Mouse (Mus musculus): ENCODE data around the gene Rac1. TPM values are rescaled to one million over a fixed set of nuclear protein-coding genes. Genes with fewer than 3 reads are reported as not detected.
A peak's percentile ranks its signal among the peaks of the same experiment; 100 is the strongest.
"Not testable (repeated sequence)": the region's sequence is repeated elsewhere in the genome, so short reads cannot be mapped to it uniquely, and the experiment has no call there.

Gene Rac1
- polyA plus RNA-seq, 1 experiment from 2014 or later, result 322 TPM

- Histone ChIP-seq H3K4me1 (replicated peaks) (peaks cover 28% of the 10 kb centered on the region), H3K9ac (no peak overlapping the region), H3K9me3 (replicated peaks) (no peaks in the 10 kb centered on the region), H3K36me3 (0 out of 2 replicates have a peak, but pooled peaks cover 3% of the 10 kb centered on the region), H3K27ac (no peak overlapping the region), H3K4me2 (no peak overlapping the region), H3K27me3 (no peaks in the 10 kb centered on the region), H3K4me3 (no peak overlapping the region)
- ATAC-seq (replicated peaks; ENCODE audit: insufficient number of reproducible peaks, insufficient read depth, low FRiP score, low read depth), result no peak
- 81% methylated on average over 6 of the region's 6 CpGs for WGBS
Measured at GRCm38 (mm10) chr5:143552911-143553310, 25.1 kb upstream of the Rac1 start.

- H3K9ac ChIP-seq, result peak overlapping the region; percentile 80
- H3K9me3 ChIP-seq (replicated peaks); H3K27me3 ChIP-seq; H3K36me3 ChIP-seq: not testable (repeated sequence)
- H3K4me1 ChIP-seq (replicated peaks), result peaks cover 22% of the 10 kb centered on the region
- under 1% methylated on average over 14 of the region's 28 CpGs for WGBS
- peak overlapping the region; percentile 72 for H3K4me3 ChIP-seq
- H3K27ac ChIP-seq, result peak overlapping the region; percentile 73
- peak overlapping the region; percentile 93 for H3K4me2 ChIP-seq
- ATAC-seq (replicated peaks; ENCODE audit: insufficient number of reproducible peaks, insufficient read depth, low FRiP score, low read depth), result 0 out of 2 replicates have a peak, but pooled peaks have one; percentile 16
Measured at GRCm38 (mm10) chr5:143548922-143549321, 21.1 kb upstream of the Rac1 start.

- WGBS, result under 1% methylated on average over 37 of the region's 37 CpGs
- ATAC-seq (replicated peaks; ENCODE audit: insufficient number of reproducible peaks, insufficient read depth, low FRiP score, low read depth), result peak; percentile 92
Measured at GRCm38 (mm10) chr5:143548401-143548846, 20.6 kb upstream of the Rac1 start.

GRCm38 (mm10) chr5:143547866-143548265 lies 20.0 kb upstream of the Rac1 start:
- WGBS, result 52% methylated on average over 10 of the region's 10 CpGs
- ATAC-seq (replicated peaks; ENCODE audit: insufficient number of reproducible peaks, insufficient read depth, low FRiP score, low read depth), result no peak
- Histone ChIP-seq H3K4me3 (0 out of 2 replicates have a peak overlapping the region, but pooled peaks have one; percentile 72), H3K27me3 (no peaks in the 10 kb centered on the region), H3K9me3 (replicated peaks) (no peaks in the 10 kb centered on the region), H3K4me1 (replicated peaks) (peaks cover 21% of the 10 kb centered on the region), H3K4me2 (peak overlapping the region; percentile 93), H3K27ac (peak overlapping the region; percentile 77), H3K36me3 (0 out of 2 replicates have a peak, but pooled peaks cover 3% of the 10 kb centered on the region), H3K9ac (no peak overlapping the region)

More at GRCm38 (mm10) chr5:143548401-143548846, 20.6 kb upstream of the Rac1 start:
- H3K27me3 ChIP-seq, result no peaks in the 10 kb centered on the region
- H3K9ac ChIP-seq, result peak overlapping the region; percentile 80
- peak overlapping the region; percentile 77 for H3K27ac ChIP-seq
- H3K4me2 ChIP-seq, result peak overlapping the region; percentile 93
- peak overlapping the region; percentile 72 for H3K4me3 ChIP-seq
- H3K9me3 ChIP-seq (replicated peaks), result no peaks in the 10 kb centered on the region
- 0 out of 2 replicates have a peak, but pooled peaks cover 3% of the 10 kb centered on the region for H3K36me3 ChIP-seq
- peaks cover 21% of the 10 kb centered on the region for H3K4me1 ChIP-seq (replicated peaks)

- no peaks in the 10 kb centered on the region for H3K36me3 ChIP-seq
- 4% methylated on average over 11 of the region's 11 CpGs for WGBS
- peak overlapping the region; percentile 31; the same call in 1 of the 2 replicates for H3K4me2 ChIP-seq
- no peak overlapping the region for H3K27ac ChIP-seq
- peaks cover 21% of the 10 kb centered on the region for H3K4me1 ChIP-seq (replicated peaks)
- H3K9me3 ChIP-seq (replicated peaks), result no peaks in the 10 kb centered on the region
- H3K27me3 ChIP-seq, result no peaks in the 10 kb centered on the region
- 0 out of 2 replicates have a peak overlapping the region, but pooled peaks have one; percentile 1 for H3K4me3 ChIP-seq
- no peak overlapping the region for H3K9ac ChIP-seq
- ATAC-seq (replicated peaks; ENCODE audit: insufficient number of reproducible peaks, insufficient read depth, low FRiP score, low read depth), result no peak
Measured at GRCm38 (mm10) chr5:143547384-143547783, 19.5 kb upstream of the Rac1 start.

GRCm38 (mm10) chr5:143539111-143539510 lies 11.3 kb upstream of the Rac1 start:
- H3K4me1 ChIP-seq (replicated peaks), result no peaks in the 10 kb centered on the region
- H3K27ac ChIP-seq, result no peak overlapping the region
- no peaks in the 10 kb centered on the region for H3K36me3 ChIP-seq
- 67% methylated on average over 8 of the region's 8 CpGs for WGBS
- no peak for ATAC-seq (replicated peaks; ENCODE audit: insufficient number of reproducible peaks, insufficient read depth, low FRiP score, low read depth)
- H3K27me3 ChIP-seq, result no peaks in the 10 kb centered on the region
- no peak overlapping the region for H3K9ac ChIP-seq
- no peaks in the 10 kb centered on the region for H3K9me3 ChIP-seq (replicated peaks)
- no peak overlapping the region for H3K4me2 ChIP-seq
- H3K4me3 ChIP-seq, result no peak overlapping the region

- Histone ChIP-seq H3K36me3 (no peaks in the 10 kb centered on the region), H3K9me3 (replicated peaks) (no peaks in the 10 kb centered on the region), H3K4me1 (replicated peaks) (no peaks in the 10 kb centered on the region), H3K27me3 (no peaks in the 10 kb centered on the region), H3K27ac (no peak overlapping the region), H3K9ac (no peak overlapping the region), H3K4me3 (no peak overlapping the region), H3K4me2 (no peak overlapping the region)
- WGBS, result 32% methylated on average over 2 of the region's 2 CpGs
- no peak for ATAC-seq (replicated peaks; ENCODE audit: insufficient number of reproducible peaks, insufficient read depth, low FRiP score, low read depth)
Measured at GRCm38 (mm10) chr5:143537022-143537421, 9.2 kb upstream of the Rac1 start.

GRCm38 (mm10) chr5:143534922-143535321 lies 7.1 kb upstream of the Rac1 start:
- Histone ChIP-seq H3K9ac (no peak overlapping the region), H3K9me3 (replicated peaks) (no peaks in the 10 kb centered on the region), H3K27ac (no peak overlapping the region), H3K4me2 (no peak overlapping the region), H3K4me3 (no peak overlapping the region), H3K4me1 (replicated peaks) (no peaks in the 10 kb centered on the region), H3K27me3 (no peaks in the 10 kb centered on the region), H3K36me3 (no peaks in the 10 kb centered on the region)
- WGBS, result 78% methylated on average over 4 of the region's 4 CpGs
- no peak for ATAC-seq (replicated peaks; ENCODE audit: insufficient number of reproducible peaks, insufficient read depth, low FRiP score, low read depth)

GRCm38 (mm10) chr5:143530715-143531114 lies 2.9 kb upstream of the Rac1 start:
- WGBS, result 57% methylated on average over 7 of the region's 7 CpGs
- Histone ChIP-seq H3K9ac (no peak overlapping the region), H3K36me3 (no peaks in the 10 kb centered on the region), H3K27ac (no peak overlapping the region), H3K27me3 (no peaks in the 10 kb centered on the region), H3K4me2 (no peak overlapping the region), H3K4me1 (replicated peaks) (peaks cover 12% of the 10 kb centered on the region), H3K9me3 (replicated peaks) (no peaks in the 10 kb centered on the region), H3K4me3 (no peak overlapping the region)
- ATAC-seq (replicated peaks; ENCODE audit: insufficient number of reproducible peaks, insufficient read depth, low FRiP score, low read depth), result no peak

- Histone ChIP-seq H3K4me1 (replicated peaks) (peaks cover 30% of the 10 kb centered on the region), H3K4me2 (peak overlapping the region; percentile 88), H3K9ac (peak overlapping the region; percentile 99), H3K27ac (peak overlapping the region; percentile 99), H3K4me3 (peak overlapping the region; percentile 91), H3K27me3 (no peaks in the 10 kb centered on the region), H3K9me3 (replicated peaks) (no peaks in the 10 kb centered on the region), H3K36me3 (no peaks in the 10 kb centered on the region)
- no peak for ATAC-seq (replicated peaks; ENCODE audit: insufficient number of reproducible peaks, insufficient read depth, low FRiP score, low read depth)
- 11% methylated on average over 7 of the region's 7 CpGs for WGBS
Measured at GRCm38 (mm10) chr5:143528308-143528683, 460 bp upstream of the Rac1 start.

- H3K4me2 ChIP-seq, result peak overlapping the region; percentile 88
- H3K27ac ChIP-seq, result peak overlapping the region; percentile 99
- no peak for ATAC-seq (replicated peaks; ENCODE audit: insufficient number of reproducible peaks, insufficient read depth, low FRiP score, low read depth)
- peaks cover 37% of the 10 kb centered on the region for H3K4me1 ChIP-seq (replicated peaks)
- WGBS, result 3% methylated on average over 28 of the region's 28 CpGs
- peak overlapping the region; percentile 91 for H3K4me3 ChIP-seq
- peak overlapping the region; percentile 99 for H3K9ac ChIP-seq
- no peaks in the 10 kb centered on the region for H3K27me3 ChIP-seq
- no peaks in the 10 kb centered on the region for H3K9me3 ChIP-seq (replicated peaks)
- H3K36me3 ChIP-seq, result no peaks in the 10 kb centered on the region
Measured at GRCm38 (mm10) chr5:143526698-143527331, 1.0 kb downstream of the Rac1 start.

Data from heart, embryonic 15.5 days (tissue).